Mouse (Mus musculus): ENCODE results near the gene Cep112. TPM values are rescaled to one million over a fixed set of nuclear protein-coding genes. Genes with fewer than 3 reads are reported as not detected.

Gene Cep112
- polyA plus RNA-seq, 1 experiment: 0.43 TPM

DNA sequence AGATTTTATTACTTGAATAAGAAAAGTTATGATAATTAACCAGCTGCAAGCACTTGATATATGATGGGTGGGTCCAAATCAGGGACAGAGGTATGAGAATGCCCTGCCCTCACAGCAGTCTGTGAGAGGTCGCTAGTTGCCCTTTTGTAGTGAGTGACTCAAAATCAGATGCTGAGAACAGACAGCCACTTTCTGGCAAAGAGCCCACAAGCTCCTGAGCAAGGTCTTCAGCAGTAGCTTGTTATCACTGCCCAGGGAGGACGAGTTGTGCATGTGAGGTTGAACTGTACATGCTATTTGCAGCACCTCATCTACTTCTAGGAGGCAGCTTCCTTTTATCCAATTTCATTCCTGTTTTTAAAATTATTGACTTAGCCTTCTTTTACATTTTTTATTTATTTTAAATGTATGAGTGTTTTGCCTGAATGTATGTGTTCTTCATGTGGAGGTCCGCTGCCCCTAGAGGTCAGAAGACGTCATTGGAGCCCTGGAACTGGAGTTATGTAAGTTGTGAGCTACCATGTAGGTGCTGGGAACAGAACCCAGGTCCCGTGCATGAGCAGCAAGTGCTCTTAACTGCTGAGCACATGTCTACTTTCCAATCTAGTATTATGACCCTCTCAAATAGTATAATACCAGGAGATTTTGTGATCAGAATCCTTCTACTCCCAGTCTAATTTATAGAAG is 200.7 kb downstream of the Cep112 start:
- no peak overlapping the region for H3K4me2 ChIP-seq (ENCODE audit: low read depth)
- no peaks in the 10 kb centered on the region for H3K36me3 ChIP-seq (ENCODE audit: control insufficient read depth, insufficient read depth)
- no peaks in the 10 kb centered on the region for H3K27me3 ChIP-seq (ENCODE audit: control insufficient read depth, insufficient read depth, insufficient read length)
- H3K4me3 ChIP-seq: no peak overlapping the region
- no peak overlapping the region for H3ac ChIP-seq (ENCODE audit: control insufficient read depth, insufficient read length)
- H3K79me2 ChIP-seq (ENCODE audit: control insufficient read depth, insufficient read depth): no peaks in the 10 kb centered on the region
- TF ChIP-seq E2F4 (IDR thresholded peaks at IDR 0.05; ENCODE audit: insufficient read depth): no peak
- no peak for TF ChIP-seq MYOD1 (IDR thresholded peaks at IDR 0.05; ENCODE audit: control insufficient read depth in 1 of 3, insufficient read length in 2 of 3, low read depth in 2 of 3)
- no peak for TF ChIP-seq POLR2A (IDR thresholded peaks at IDR 0.05; ENCODE audit: insufficient read length, low read depth)
- no peak for TF ChIP-seq POLR2AphosphoS2 (IDR thresholded peaks at IDR 0.05; ENCODE audit: insufficient read length, low read depth)
- TF ChIP-seq TCF12 (IDR thresholded peaks at IDR 0.05; ENCODE audit: insufficient read depth, poor library complexity, severe bottlenecking): no peak

- no peak overlapping the region for H3ac ChIP-seq (ENCODE audit: control insufficient read depth, insufficient read length)
- no peak overlapping the region for H3K4me2 ChIP-seq (ENCODE audit: low read depth)
- H3K79me2 ChIP-seq (ENCODE audit: control insufficient read depth, insufficient read depth): no peaks in the 10 kb centered on the region
- no peak overlapping the region for H3K4me3 ChIP-seq
- H3K27me3 ChIP-seq (ENCODE audit: control insufficient read depth, insufficient read depth, insufficient read length): no peaks in the 10 kb centered on the region
- no peaks in the 10 kb centered on the region for H3K36me3 ChIP-seq (ENCODE audit: control insufficient read depth, insufficient read depth)
- TF ChIP-seq TCF3 (IDR thresholded peaks at IDR 0.05; ENCODE audit: insufficient read length, low read depth) (no peak), POLR2A (IDR thresholded peaks at IDR 0.05; ENCODE audit: insufficient read length, low read depth) (no peak), MYOD1 (IDR thresholded peaks at IDR 0.05; ENCODE audit: control insufficient read depth in 1 of 3, insufficient read length in 2 of 3, low read depth in 2 of 3) (no peak), SRF (IDR thresholded peaks at IDR 0.05; ENCODE audit: control insufficient read depth, insufficient read length, low read depth) (no peak), E2F4 (IDR thresholded peaks at IDR 0.05; ENCODE audit: insufficient read depth) (no peak), REST (IDR thresholded peaks at IDR 0.05; ENCODE audit: insufficient read depth, insufficient read length) (no peak), MAX (IDR thresholded peaks at IDR 0.05; ENCODE audit: low read depth) (no peak)
Observed at GRCm38 (mm10) chr11:108637780-108638179, 212.8 kb downstream of the Cep112 start.

DNA sequence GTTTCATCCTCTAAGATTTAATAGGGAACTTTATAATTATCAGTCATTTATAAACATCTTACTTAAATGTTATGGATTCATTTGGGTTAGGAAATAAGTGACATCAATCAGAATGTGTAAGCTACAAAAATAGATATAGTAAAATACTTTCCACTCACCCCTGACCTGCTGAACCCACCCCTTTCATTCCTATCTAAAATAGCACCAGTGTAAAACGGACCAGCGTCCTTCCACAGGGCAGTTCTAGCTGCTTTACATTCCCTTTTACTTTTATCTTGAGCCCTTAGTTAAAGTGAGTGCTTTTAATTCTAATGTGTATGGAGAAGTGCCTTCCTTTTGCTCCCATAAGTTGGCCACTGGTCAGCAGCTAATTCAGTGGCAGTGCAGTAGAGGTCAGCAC is 230.6 kb downstream of the Cep112 start:
- no peak overlapping the region for H3ac ChIP-seq (ENCODE audit: control insufficient read depth, insufficient read length)
- no peaks in the 10 kb centered on the region for H3K36me3 ChIP-seq (ENCODE audit: control insufficient read depth, insufficient read depth)
- no peak overlapping the region for H3K4me2 ChIP-seq (ENCODE audit: low read depth)
- no peaks in the 10 kb centered on the region for H3K79me2 ChIP-seq (ENCODE audit: control insufficient read depth, insufficient read depth)
- TF ChIP-seq MYOD1 (IDR thresholded peaks at IDR 0.05; ENCODE audit: control insufficient read depth in 1 of 3, insufficient read length in 2 of 3, low read depth in 2 of 3) (no peak), TCF12 (IDR thresholded peaks at IDR 0.05; ENCODE audit: insufficient read depth, poor library complexity, severe bottlenecking) (no peak), CEBPB (IDR thresholded peaks at IDR 0.05; ENCODE audit: insufficient read depth, poor library complexity, severe bottlenecking) (no peak), USF1 (IDR thresholded peaks at IDR 0.05; ENCODE audit: low read depth) (no peak), POLR2A (IDR thresholded peaks at IDR 0.05; ENCODE audit: insufficient read length, low read depth) (no peak), REST (IDR thresholded peaks at IDR 0.05; ENCODE audit: insufficient read depth, insufficient read length) (no peak), MAX (IDR thresholded peaks at IDR 0.05; ENCODE audit: low read depth) (no peak), E2F4 (IDR thresholded peaks at IDR 0.05; ENCODE audit: insufficient read depth) (no peak), POLR2AphosphoS2 (IDR thresholded peaks at IDR 0.05; ENCODE audit: insufficient read length, low read depth) (no peak), TCF3 (IDR thresholded peaks at IDR 0.05; ENCODE audit: insufficient read length, low read depth) (no peak), MYOG (IDR thresholded peaks at IDR 0.05; ENCODE audit: control insufficient read depth in 1 of 3, insufficient read depth in 1 of 3, insufficient read length in 2 of 3, low read depth in 2 of 3) (no peak)
- no peaks in the 10 kb centered on the region for H3K27me3 ChIP-seq (ENCODE audit: control insufficient read depth, insufficient read depth, insufficient read length)
- H3K4me3 ChIP-seq: no peak overlapping the region

DNA sequence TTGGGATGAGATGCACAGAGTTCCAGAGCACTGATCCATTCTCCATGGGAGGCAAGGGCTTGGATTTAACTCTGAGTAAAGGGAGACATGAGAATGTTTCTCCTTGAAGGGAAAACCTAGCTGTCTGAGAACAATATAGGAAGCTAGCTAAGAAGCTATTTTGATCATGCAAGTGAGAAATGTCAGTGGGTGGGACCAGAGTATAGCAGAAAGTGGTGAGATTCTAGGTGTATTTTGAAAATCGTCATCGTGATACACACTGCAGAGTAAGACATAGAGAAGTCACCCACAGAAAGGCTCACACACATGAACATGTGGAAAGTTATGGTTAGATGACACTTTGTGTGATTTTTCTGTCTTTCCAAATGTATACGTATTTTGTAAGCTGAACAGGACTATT is 257.0 kb downstream of the Cep112 start:
- Histone ChIP-seq H3K36me3 (ENCODE audit: control insufficient read depth, insufficient read depth) (no peaks in the 10 kb centered on the region), H3K4me3 (no peak overlapping the region), H3ac (ENCODE audit: control insufficient read depth, insufficient read length) (no peak overlapping the region), H3K4me2 (ENCODE audit: low read depth) (no peak overlapping the region), H3K27me3 (ENCODE audit: control insufficient read depth, insufficient read depth, insufficient read length) (no peaks in the 10 kb centered on the region), H3K79me2 (ENCODE audit: control insufficient read depth, insufficient read depth) (no peaks in the 10 kb centered on the region)
- TF ChIP-seq E2F4 (IDR thresholded peaks at IDR 0.05; ENCODE audit: insufficient read depth) (no peak), REST (IDR thresholded peaks at IDR 0.05; ENCODE audit: insufficient read depth, insufficient read length) (no peak), USF1 (IDR thresholded peaks at IDR 0.05; ENCODE audit: low read depth) (no peak), POLR2AphosphoS2 (IDR thresholded peaks at IDR 0.05; ENCODE audit: insufficient read length, low read depth) (no peak), POLR2A (IDR thresholded peaks at IDR 0.05; ENCODE audit: insufficient read length, low read depth) (no peak), TCF12 (IDR thresholded peaks at IDR 0.05; ENCODE audit: insufficient read depth, poor library complexity, severe bottlenecking) (no peak), MYOD1 (IDR thresholded peaks at IDR 0.05; ENCODE audit: control insufficient read depth in 1 of 3, insufficient read length in 2 of 3, low read depth in 2 of 3) (no peak), MYOG (IDR thresholded peaks at IDR 0.05; ENCODE audit: control insufficient read depth in 1 of 3, insufficient read depth in 1 of 3, insufficient read length in 2 of 3, low read depth in 2 of 3) (no peak), TCF3 (IDR thresholded peaks at IDR 0.05; ENCODE audit: insufficient read length, low read depth) (no peak), CEBPB (IDR thresholded peaks at IDR 0.05; ENCODE audit: insufficient read depth, poor library complexity, severe bottlenecking) (no peak), MAX (IDR thresholded peaks at IDR 0.05; ENCODE audit: low read depth) (no peak), SRF (IDR thresholded peaks at IDR 0.05; ENCODE audit: control insufficient read depth, insufficient read length, low read depth) (no peak)

DNA sequence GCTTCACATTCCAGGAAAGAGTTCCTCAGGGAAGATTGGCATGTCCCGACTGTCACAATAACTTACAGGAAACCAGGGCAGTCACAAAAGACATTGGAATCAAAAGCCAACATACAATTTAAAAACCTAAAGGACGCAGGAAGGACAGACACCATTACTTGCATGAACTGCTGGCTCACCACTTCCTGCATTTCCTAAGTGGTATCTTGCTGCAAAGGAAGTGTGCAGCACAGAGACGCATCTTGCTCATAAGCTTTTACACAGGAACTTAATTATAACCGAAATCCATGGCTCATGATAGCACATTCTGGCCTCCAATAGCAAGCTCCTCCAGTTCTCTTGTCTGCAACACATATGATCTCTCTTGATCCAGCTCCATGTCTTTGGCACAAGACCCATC is 271.6 kb downstream of the Cep112 start:
- Histone ChIP-seq H3K4me2 (ENCODE audit: low read depth) (no peak overlapping the region), H3ac (ENCODE audit: control insufficient read depth, insufficient read length) (no peak overlapping the region), H3K27me3 (ENCODE audit: control insufficient read depth, insufficient read depth, insufficient read length) (no peaks in the 10 kb centered on the region), H3K4me3 (no peak overlapping the region), H3K36me3 (ENCODE audit: control insufficient read depth, insufficient read depth) (no peaks in the 10 kb centered on the region), H3K79me2 (ENCODE audit: control insufficient read depth, insufficient read depth) (no peaks in the 10 kb centered on the region)
- TF ChIP-seq TCF12 (IDR thresholded peaks at IDR 0.05; ENCODE audit: insufficient read depth, poor library complexity, severe bottlenecking) (no peak), CEBPB (IDR thresholded peaks at IDR 0.05; ENCODE audit: insufficient read depth, poor library complexity, severe bottlenecking) (no peak), POLR2AphosphoS2 (IDR thresholded peaks at IDR 0.05; ENCODE audit: insufficient read length, low read depth) (no peak), POLR2A (IDR thresholded peaks at IDR 0.05; ENCODE audit: insufficient read length, low read depth) (no peak), TCF3 (IDR thresholded peaks at IDR 0.05; ENCODE audit: insufficient read length, low read depth) (no peak)
